Mouse (Mus musculus): Measurements from ENCODE around the gene Zc3hc1.
"Not testable (repeated sequence)": the region's sequence is repeated elsewhere in the genome, so short reads cannot be mapped to it uniquely, and the experiment has no call there.

Zc3hc1 gene

DNA sequence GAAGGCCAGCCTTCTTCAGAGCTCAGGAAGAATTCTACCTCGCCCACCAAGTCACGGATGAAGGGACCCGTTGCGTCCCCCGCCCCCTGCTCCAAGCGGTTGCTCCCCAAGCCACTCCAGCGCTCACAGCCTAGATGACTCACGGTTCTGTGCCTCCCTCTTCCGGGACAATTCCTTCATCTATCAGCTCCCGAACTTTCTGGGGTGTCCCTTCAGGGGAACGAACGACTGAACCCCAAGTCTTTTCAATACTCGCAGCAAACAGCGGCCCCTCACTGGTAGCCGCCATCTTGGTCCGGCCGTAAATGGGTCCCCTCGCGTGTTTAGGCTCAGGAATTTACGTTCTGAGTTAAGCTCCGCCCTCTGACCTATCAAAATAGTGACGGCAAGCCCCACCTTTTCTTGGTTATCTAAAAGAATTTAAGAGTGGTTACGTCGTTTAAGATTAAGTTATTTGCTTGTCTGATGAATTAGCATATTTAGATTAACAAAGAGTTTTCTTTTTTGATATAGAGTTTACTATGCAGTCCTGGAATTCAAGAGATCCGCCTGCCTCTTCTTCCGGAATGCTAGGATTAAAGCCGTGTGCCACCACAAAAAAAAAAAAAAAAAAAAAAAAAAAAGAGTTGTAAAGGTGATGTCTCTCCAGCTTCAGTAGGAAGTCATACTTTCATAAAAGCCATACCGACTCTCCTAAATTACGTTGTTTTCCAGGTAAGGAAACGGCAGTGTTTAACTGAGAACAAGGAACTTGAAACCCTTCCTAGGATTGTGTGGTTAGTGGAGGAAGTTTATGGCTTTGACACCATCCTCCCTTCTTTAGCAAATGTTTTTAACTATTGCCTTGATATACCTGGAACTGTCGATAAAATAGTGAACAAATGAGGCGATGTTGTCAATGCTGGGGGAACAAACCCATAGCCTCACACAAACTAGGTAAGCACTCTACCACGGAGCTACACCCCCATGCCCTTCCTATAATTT is at the start of gene Zc3hc1:
Gene Zc3hc1, minus strand, starts transcription at position 315 of the 984 bp plus-strand sequence.
- in situ Hi-C loops (cut with MseI, MboI): no loop called here

DNA sequence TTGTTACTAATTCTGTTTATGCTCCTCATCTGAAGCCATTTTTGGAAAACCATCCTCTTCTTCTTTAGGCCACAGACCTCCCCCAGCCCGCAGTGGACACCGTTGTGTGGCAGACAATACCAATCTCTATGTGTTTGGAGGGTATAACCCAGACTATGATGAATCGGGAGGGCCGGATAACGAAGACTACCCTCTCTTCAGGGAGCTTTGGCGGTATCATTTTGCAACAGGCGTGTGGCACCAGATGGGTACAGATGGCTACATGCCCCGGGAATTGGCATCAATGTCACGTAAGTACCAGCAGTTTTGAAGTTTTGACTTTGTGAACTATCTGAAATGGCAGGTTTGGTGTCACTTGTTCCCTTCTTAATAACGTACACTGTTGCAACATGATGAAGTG is 48.7 kb upstream of the Zc3hc1 start:
- in situ Hi-C loops (cut with MseI, MboI): no loop called here

DNA sequence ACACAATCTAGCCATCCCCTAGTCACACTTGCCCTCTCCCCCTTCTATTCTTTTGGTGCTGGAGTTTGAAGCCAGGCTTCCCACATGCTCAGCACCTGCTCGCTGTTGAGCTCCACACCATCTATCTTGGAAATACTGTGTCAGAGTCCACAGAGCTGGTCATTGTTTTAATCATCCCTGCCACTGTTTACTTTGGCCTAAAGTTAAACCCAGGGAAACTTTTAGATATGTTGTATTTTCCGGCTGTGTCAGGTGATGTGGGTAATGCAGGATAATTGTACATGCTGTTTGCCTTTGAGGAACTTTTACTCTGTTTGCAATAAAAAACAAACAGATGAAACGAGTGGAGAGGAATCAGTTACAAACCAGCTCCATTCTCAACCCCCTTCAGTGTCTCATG is 46.2 kb upstream of the Zc3hc1 start:
- in situ Hi-C loops (cut with MseI, MboI): no loop called here

DNA sequence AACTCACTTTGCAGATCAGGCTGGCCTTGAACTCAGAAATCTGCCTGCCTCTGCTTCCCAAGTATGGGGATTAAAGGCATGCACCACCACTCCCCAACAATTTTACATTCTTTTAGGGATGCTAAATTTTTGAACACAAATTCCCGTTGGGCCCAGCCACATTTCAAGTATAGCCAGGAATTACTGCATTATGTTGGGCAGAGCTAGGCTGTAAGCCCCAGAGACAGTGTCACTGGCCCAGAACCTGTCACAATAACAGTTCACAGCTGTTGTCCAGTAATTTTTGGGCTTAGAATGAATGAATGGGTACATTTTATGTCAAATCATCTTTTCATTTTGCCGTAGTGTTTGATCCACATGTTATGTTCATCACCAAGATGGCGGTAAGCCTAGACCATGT is 45.6 kb upstream of the Zc3hc1 start:
- in situ Hi-C loops (cut with MseI, MboI): no loop called here

DNA sequence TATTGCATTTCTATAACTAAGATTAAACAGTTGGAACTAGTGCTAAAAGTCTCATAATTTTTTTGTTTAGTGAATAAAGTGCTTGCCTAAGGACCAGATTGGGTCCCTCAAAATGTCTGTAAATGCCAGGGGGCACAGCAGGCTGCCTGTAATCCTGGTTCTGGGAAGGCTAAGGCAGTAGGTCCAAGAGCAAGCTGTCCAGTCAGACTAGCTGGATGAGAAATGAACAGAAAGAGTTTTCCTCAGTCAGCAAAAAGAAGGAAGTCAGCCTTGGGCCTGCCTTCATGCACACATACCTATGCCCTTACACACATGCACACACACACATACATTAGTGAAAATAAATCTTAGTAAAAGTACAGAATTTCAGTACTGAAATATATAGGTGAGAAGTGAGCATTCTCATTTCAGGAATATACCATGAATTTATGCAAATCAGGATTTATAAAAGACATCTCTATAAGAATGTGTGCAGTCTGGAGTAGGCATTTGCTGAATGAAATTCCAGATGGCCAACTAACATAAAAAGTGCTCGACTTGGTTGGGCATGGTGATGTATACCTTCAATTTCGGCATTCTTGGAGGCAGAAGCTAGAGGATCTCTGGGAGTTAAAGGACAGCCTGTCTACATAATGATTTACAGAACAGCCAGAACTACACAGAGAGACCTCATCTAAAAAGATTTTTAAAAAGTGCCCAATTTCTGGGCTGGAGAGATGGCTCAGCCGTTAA is 41.8 kb upstream of the Zc3hc1 start:
- in situ Hi-C loops (cut with MseI, MboI): no loop called here

DNA sequence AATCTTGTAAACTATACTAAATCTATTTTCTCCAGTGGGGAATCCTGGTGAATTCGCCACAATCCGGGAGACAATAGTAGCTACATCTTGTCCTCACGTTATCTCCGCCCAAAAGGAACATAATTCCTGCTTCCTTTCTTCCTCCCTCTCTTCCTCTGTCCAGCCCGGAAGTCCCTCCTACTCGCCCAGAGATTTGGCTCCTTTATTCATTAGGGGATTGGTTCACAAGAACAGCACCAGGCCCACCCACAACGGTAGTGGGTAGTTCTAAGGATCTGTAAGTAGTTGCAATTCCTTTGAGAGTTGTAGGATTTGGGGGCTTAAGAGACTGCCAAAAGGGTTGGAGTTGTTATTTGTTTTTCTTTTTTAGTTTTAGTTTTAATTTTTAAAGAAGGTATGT is 26.0 kb upstream of the Zc3hc1 start:
- in situ Hi-C loops (cut with MseI, MboI): no loop called here

DNA sequence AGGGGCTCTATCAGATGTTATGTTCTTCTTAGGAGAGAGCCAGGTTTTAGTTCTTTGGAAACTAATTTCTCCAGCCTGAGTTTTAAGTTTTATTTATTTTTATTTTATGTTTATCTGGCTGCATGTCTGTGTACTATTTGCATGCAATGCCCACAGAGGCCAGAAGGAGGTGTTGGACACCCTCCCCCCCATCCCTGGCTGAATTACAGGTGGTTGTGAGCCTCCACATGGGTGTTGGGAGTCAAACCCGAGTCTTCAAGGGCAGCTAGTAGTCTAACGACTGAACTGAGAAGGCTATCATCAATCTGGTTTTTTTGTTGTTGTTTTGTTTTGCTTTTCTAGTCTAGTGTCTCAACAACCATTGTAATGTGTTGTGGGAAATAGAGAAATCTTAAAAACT is 25.3 kb upstream of the Zc3hc1 start:
- in situ Hi-C loops (cut with MseI, MboI): no loop called here

DNA sequence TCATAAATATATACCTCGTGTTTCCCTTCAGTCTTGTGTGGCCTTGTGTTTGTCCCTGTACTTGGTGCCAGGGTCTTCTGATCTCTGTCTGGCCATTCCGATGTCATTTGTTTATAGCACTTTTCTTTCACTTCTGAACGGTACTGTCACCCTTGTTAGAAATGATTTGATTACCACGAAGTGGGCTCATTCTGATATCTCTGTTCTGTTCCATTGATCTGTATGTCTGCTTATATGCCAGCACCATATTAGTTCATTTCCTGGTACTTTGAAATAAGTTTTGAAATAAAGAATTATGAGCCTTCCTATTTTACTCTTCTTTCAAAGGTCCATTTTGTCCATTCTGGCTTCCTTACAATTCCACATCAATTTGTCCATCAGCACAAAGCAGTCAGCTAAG is 20.5 kb upstream of the Zc3hc1 start:
- in situ Hi-C loops (cut with MseI, MboI): no loop called here

DNA sequence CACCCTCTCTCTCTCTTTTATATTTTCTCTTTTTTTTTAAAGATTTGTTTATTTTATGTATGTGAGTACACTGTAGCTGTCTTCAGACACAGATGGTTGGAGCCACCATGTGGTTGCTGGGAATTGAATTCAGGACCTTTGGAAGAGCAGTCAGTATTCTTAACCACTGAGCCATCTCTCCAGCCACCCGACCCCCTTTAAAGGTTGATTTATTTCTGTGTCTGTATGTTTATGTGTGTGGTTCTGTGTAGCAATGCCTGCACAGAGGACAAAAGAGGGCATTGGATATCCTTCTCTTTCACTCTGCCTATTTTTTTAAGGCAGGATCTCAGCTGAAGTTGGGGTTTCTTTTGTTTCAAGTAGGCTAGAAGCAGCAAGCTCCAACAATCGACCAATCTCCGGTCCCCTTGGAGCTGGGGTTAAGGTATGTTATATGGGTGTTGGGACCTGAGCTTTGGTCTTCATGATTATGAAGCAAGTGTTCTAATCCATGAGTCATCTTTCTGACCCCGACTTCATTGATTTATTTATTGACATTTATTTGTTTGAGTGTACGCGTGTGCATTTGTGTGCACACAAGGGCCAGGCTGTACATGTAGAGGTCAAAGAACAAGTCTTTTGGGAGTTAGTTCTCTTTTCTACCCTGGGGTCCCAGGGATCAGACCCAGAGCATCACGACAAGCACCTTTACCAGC is 18.7 kb upstream of the Zc3hc1 start:
- in situ Hi-C loops (cut with MseI, MboI): no loop called here

DNA sequence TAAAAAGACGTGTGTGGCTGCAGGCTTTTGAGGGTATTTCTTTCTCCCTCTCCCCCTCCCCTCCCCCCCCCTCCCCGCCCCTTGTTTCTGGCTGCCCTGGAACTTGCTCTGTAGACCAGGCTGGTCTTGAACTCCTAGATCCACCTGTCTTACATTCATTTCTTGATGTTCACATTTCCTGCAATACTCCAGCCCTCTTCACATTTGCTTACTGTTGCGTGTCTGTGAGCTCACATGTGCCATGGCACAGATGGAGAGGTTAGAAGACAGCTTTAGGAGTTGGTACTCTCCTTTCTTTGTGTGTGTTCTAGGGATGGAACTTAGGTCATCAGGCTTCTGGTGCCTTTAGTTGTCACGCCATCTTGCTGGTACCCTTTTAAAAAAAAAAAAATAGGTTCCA is 17.4 kb upstream of the Zc3hc1 start:
- in situ Hi-C loops (cut with MseI, MboI): no loop called here

DNA sequence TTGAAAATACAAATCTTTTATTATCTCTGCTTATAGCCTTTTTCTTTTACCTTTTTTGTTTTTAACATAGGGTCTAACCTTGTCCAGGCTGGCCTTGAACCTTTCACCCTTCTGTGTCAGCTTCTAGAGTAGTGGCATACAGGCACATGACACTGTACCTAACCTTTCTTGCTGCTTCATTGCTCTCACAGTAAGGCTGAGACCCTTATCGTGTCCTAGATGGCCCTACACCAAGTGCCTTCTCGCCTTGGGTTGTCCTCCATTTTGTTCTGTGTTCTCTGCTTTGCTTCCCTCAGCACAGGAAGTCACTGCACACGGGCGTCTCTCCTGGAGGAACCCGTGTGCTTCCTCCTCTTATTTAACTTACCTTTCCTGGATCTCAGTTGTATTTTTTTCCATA is 13.8 kb upstream of the Zc3hc1 start:
- in situ Hi-C loops (cut with MseI, MboI): no loop called here

DNA sequence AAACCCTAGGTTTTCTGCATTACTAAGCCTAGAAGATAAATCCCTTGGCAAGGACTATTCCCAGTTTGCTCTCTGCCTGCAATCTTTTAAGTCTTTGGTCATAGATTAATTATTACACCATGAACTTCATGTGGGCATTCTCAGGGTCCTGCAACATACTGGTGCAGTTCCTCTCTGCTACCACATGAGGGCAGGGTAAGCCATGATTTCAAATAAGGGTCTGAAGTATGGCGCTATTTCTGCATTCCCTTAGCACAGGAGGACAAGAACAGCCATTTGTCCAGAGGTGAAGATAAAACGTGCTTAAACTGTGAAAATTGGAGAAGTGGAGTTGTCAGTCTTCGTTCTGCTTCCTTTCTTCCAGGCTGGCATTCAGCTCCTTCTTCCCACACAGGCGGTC is 12.6 kb upstream of the Zc3hc1 start:
- in situ Hi-C loops (cut with MseI, MboI): no loop called here

DNA sequence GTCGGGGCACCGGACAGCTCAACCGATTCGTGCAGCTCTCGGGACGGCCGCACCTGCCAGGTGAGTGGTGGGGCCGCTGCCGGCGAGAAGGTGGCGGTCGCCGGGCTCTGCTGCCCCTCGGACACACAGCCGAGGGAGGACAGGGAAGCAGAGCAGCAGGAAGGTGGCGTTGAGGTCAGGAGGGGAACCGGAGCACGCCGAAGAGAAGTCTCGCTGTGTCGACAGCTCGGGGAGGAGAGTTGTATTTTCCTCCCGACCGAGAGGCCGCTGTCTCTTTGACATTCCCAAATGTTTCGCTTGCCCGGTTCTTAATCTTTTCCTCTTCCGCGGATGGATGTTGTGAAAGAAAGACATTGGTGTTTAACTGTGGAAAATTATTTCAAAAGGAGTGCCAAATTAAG is 11.3 kb upstream of the Zc3hc1 start:
- in situ Hi-C loops (cut with MseI, MboI): no loop called here

DNA sequence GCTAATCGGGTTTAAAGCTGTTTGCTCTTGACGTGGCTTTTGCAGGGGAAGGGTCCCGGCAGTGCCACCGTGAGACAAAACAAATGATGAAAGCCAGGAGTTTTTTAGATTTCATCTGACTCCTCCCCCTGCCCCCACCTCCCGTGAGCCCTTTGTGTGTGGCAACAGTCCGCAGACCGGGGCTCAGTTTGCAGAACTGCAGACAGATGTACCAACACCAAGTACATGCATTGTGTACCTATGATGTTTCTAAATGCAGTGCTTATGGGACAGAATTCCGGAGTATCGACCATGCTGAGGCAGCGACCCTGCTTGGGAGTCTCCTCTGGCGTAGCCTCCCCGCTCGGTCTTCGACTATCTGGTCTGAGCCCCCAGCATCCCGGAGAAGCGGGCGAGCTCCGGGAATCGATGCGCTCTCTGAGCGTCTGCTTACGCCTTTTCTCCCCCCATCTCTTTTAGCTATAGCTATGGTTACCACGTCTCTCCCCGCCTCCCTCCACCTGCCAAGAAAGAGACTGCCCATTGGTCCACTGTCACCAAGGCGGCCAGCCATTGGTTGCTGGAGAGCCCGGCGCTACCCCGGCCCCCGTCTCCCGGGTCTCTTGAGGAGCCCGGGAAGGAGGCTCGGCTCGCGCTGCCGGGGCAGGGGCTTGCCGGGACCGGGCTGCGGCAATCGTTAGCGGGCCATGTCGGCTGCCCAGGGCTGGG is 10.6 kb upstream of the Zc3hc1 start, which contains the start of gene Klhdc10:
Gene Klhdc10, plus strand, starts transcription at position 561 of the 708 bp plus-strand sequence.
- in situ Hi-C loops (cut with MseI, MboI): no loop called here

DNA sequence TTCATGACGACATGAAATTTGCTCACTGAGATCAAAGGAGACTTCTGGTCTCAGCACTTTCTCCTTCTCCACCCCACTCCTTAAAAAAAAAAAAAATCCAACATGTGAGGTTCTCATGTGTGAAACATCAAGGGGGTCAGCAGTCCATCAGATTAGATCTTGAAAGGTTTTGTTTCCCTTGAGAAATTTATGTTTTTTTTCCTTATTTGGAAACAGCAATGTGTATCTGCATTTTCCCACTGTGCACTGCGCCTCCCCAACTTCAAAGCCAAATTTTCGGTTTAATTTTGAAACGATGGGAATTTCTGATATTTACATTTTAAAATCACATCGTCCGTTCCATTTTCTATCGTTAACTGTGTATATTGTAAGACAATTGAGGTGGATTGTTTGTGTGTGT is 9.9 kb upstream of the Zc3hc1 start:
- in situ Hi-C loops (cut with MseI, MboI): no loop called here

DNA sequence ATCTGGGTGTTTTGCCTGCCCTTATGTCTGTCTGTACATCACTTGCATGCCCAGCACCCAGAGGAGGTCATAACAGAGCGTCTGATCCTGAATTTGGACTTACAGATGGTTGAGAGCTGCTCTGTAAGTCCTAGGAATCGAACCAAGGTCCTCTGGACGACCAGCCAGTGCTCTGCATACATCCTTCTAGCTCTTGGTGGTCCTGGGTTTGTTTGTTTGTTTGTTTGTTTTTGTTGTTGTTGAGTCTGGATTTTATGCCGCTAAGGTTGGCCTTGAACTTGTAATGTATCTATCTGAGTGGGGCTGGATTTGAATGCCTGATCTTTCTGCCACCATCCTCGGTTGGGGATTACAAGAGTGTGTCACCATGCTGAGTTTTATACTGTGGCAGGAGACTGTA is 9.3 kb upstream of the Zc3hc1 start:
- in situ Hi-C loops (cut with MseI, MboI): no loop called here

DNA sequence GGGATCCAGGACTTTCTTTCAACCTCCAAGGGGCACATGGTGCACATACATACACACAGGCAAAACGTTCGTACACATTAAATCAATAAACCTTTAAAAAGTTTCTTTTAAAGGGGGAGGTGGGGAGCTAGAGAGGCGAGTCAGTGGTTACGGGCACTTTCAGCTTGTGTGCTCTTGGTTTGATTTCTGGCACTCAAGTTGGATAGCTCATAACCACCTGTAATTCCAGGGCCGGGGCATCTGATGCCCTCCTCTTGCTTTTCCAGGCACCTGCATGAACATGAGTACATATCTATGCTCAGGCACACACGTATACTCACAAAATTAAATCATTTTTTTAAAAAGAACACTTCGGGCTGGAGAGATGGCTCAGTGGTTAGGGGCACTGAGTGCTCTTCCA is 1.2 kb upstream of the Zc3hc1 start:
- in situ Hi-C loops (cut with MseI, MboI): no loop called here

DNA sequence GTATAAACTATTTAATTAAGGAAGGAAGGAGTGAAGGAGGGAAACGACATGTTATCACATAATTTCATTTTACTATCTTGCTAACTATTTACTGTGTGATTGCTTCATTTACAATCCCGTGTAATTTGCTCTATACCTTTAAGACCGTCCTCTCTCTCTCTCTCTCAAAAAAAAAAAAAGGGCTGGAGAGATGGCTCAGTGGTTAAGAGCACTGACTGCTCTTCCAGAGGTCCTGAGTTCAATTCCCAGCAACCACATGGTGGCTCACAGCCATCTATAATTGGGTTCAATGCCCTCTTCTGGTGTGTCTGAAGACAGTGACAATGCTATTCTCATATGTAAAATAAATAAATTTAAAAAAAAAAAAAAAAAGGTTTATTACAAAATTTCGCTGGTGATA is 557 bp downstream of the Zc3hc1 start:
- in situ Hi-C loops (cut with MseI, MboI): not testable (repeated sequence)

DNA sequence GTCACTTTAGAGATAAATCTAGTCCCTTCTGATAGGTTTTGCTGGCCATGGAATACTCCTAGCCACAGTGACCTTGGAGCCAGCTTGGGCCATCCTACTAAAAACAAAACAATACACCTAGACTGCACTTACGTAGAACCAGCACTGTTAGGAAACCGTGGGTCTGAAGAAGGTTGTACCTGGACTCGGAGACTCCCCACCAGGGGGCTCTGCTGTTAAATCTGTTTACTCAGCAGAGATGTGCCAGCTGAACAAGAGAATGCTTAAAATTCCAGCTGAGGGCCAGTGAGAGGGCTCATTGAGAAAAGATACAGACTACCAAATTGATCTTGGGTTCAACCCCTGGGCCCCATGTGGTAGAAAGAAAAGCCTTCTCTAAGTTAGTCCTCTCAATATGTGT is 9.7 kb downstream of the Zc3hc1 start:
- in situ Hi-C loops (cut with MseI, MboI): no loop called here

DNA sequence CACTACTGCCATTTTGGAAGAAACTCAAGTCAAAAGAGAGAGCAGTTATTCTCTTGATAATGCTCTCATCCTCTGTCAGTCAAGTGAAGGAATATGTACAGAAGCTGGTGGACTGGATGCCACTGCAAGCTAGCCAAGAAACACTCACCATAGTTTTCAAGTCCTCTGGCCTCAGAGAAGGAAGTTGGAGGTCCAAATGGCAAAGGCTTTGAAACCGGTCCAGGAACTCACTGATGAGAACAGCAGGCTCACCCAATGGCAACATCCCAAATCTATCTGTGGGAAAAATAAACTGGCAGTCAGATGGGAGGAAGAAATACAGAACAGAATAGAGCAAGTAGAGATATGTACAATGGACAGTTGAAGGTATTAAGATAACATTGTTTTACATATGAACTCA is 15.0 kb downstream of the Zc3hc1 start:
- in situ Hi-C loops (cut with MseI, MboI): no loop called here

DNA sequence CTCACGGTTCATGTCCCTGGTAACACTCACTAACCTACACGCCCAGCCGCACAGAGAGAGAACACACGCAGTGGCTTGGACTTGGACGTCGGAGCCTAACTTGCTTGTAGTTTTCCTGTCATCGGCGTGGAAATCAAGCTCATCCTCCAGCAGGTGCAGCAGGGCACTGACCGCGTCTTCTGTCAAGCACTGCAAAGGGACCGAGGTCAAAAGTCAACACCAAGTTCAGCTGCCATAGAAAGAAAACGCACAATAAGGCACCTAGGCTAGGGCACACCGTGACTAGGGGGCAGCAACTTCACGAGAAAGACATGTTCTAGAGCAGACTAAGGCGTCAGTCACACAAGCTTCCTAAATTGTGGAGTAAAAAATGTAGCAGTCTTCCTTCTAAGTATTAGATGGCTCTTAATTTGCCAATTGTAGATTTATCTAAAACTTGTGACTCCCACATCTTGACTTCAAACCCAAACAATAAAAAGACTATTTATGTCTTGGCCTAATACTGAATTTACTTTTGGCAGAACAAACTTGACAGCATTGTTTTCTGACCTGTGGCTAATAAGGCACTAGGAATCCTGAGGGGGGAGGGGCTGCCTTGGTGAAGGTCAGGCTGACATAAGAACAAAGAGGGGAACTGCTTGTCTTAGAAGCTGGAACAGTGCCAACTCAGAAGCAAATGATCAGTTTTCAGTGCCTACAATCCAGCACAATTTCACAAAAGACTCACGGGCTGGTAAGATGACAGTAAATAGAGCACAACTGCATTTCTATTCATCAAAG is 15.9 kb downstream of the Zc3hc1 start:
- in situ Hi-C loops (cut with MseI, MboI): loop anchor here in 1 of 2 experiments (25.0 kb wide), 1 partner anchor 113 kb away; no protein-coding TSS in a partner anchor
